Mouse (Mus musculus): ENCODE data around the gene Smoc1. TPM values are rescaled to one million over a fixed set of nuclear protein-coding genes. Genes with fewer than 3 reads are reported as not detected.
A peak's percentile ranks its signal among the peaks of the same experiment; 100 is the strongest.

Gene Smoc1
- 10.3 and 12.1 TPM in 2 replicates for polyA plus RNA-seq (2015; fragmentation: Nextera tagmentation; extraction: Ambion mirVana)

DNA sequence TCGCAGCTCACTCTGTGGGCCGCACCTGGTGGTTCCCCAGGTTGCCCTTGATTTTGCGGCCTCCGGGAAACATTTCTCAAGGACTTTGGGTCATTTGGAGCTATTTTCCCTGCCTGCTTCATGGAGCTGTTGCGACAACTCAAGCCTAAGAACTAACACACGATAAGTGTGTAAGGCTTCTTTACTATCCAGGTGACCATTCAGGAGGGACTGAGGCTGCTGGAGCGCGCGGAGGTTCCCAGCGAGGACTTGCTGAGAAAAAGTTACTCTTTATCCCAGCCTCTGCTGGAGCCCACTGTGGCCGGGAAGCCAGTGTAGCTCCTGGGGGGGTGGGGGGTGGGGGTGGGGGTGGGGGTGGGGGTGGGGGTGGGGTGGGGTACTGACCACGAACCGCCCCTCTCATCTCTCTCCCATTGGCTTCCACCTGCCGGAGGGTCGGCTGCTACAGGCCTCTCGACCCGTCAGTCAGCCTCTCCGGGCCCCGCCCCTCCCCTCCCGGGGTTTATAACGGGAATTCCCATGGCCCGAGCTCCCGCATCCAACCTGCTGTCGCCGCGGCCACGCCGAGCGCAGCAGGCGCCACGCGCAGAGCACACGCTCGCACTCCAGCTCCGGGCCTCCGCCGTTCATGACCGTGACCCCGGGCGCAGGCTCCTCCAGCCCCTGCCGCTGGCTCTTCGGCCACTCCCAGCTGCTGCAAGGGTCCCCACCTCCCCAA, at the start of gene Smoc1:
Gene Smoc1 (plus strand): TSS at position 532 of the 718 bp plus-strand sequence.
- peak within 1 kb of the TSS; percentile 56 for H3K9ac ChIP-seq (replicated peaks)
- peak within 1 kb of the TSS; percentile 56 for H3K4me3 ChIP-seq
- H3K36me3 ChIP-seq: no peaks in the 10 kb centered on the region
- H3K4me1 ChIP-seq: peaks cover 21% of the 10 kb centered on the region
- 5% methylated on average over 33 of the region's 42 CpGs for WGBS
- no peaks in the 10 kb centered on the region for H3K9me3 ChIP-seq
- H3K27me3 ChIP-seq: no peaks in the 10 kb centered on the region; the same call in 1 of the 2 replicates
- no peak within 1 kb of the TSS for H3K27ac ChIP-seq (replicated peaks)
- H3K4me2 ChIP-seq (replicated peaks): peak within 1 kb of the TSS; percentile 82
- ATAC-seq (replicated peaks): peak; percentile 97

DNA sequence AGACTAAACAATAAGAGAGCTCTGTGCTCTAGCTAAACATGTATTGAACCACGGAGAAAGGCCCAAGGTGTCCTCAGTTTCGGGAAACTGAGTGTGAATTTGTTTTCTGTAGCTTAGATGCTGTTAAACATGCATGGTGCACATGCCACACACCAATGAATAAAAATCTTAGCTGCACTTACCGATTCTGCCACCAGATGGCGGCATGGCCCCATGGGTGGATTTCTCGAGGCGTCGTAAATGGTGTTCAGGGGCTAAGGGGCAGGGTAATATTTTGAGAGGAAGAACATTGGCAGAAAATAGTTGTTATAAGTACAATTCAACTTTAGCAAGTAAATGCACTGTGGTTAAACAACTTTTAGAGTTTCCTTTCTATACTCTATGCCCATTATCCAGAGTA, 44.3 kb upstream of the Smoc1 start:
- H3K27ac ChIP-seq (replicated peaks): no peak overlapping the region
- H3K4me3 ChIP-seq: no peak overlapping the region
- H3K4me1 ChIP-seq: no peaks in the 10 kb centered on the region
- H3K36me3 ChIP-seq: no peaks in the 10 kb centered on the region
- H3K9ac ChIP-seq (replicated peaks): no peak overlapping the region
- WGBS: 1% methylated on average over 7 of the region's 7 CpGs
- H3K27me3 ChIP-seq: no peaks in the 10 kb centered on the region
- no peak overlapping the region for H3K4me2 ChIP-seq (replicated peaks)
- no peaks in the 10 kb centered on the region for H3K9me3 ChIP-seq
- ATAC-seq (replicated peaks): no peak

DNA sequence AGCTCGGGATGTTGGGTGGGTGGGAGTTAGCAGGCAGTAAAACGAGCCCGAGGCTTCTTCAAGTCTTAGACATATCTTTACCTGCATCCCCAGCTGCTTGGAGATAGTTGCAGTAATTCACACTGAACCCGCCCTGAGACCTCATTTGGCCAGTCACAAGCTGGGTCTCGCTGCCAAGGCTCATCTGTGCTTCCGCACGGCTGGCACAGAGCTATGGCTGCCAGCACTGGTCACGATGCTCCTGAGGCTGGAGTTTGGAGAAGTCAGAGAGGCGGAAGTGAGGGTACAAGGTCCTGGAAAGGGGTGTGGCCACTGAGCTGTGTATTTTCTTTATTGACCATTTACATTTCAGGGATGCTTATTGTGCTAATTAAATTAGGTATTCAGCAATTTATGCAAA, 42.9 kb upstream of the Smoc1 start:
- Histone ChIP-seq H3K27ac (replicated peaks) (no peak overlapping the region), H3K27me3 (no peaks in the 10 kb centered on the region), H3K9ac (replicated peaks) (no peak overlapping the region), H3K4me3 (no peak overlapping the region), H3K9me3 (no peaks in the 10 kb centered on the region), H3K36me3 (no peaks in the 10 kb centered on the region), H3K4me1 (no peaks in the 10 kb centered on the region), H3K4me2 (replicated peaks) (no peak overlapping the region)
- WGBS: 65% methylated on average over 9 of the region's 9 CpGs
- no peak for ATAC-seq (replicated peaks)

DNA sequence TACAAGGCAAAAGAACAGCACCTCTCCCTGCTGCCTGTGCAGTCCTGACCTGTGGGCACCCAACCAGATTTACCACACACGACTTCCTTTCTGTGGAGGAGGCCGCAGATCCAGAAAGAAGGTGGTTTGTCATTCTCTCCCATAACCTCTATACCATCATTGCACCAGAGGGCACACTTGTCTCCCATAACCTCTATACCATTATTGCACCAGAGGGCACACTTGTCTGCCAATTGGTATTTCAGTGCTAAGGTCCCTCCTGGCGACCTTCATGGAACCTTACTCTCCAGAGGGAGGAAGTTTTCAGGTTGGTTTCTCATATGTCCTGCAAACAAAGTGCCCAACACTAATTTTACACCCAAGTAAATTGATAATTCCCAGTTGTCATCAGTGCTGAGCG, 40.0 kb upstream of the Smoc1 start:
- Histone ChIP-seq H3K27me3 (no peaks in the 10 kb centered on the region), H3K4me2 (replicated peaks) (no peak overlapping the region)

DNA sequence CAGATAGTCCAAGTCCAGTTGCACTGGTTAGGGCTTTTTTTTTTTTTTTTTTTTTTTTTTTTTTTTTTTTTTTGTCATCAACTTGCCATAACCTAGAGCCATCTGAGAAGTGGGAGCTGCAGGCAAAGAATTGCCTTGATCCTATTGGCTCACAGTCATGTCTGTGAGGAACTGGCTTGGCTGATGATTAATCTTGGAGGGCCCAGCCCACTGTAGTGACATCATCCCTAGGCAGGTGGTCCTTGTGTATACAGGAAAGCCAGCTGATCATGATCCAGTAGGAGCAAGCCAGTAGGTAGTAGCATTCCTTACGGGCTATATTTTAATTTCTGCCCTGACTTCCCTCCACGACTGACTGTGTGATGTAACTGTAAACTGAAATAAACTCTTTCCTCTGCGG, 38.3 kb upstream of the Smoc1 start:
- H3K27ac ChIP-seq (replicated peaks): no peak overlapping the region
- no peak overlapping the region for H3K9ac ChIP-seq (replicated peaks)
- no peak overlapping the region for H3K4me2 ChIP-seq (replicated peaks)
- H3K4me1 ChIP-seq: no peaks in the 10 kb centered on the region
- H3K36me3 ChIP-seq: no peaks in the 10 kb centered on the region
- ATAC-seq (replicated peaks): no peak
- no peaks in the 10 kb centered on the region for H3K9me3 ChIP-seq
- H3K27me3 ChIP-seq: no peaks in the 10 kb centered on the region
- no peak overlapping the region for H3K4me3 ChIP-seq
- 91% methylated on average over 3 of the region's 3 CpGs for WGBS

More for the DNA sequence above, 40.0 kb upstream of the Smoc1 start:
- no peak for ATAC-seq (replicated peaks)
- WGBS: 84% methylated on average over 4 of the region's 4 CpGs
- no peak overlapping the region for H3K9ac ChIP-seq (replicated peaks)
- no peaks in the 10 kb centered on the region for H3K4me1 ChIP-seq
- no peaks in the 10 kb centered on the region for H3K36me3 ChIP-seq
- H3K27ac ChIP-seq (replicated peaks): no peak overlapping the region
- H3K4me3 ChIP-seq: no peak overlapping the region
- no peaks in the 10 kb centered on the region for H3K9me3 ChIP-seq

DNA sequence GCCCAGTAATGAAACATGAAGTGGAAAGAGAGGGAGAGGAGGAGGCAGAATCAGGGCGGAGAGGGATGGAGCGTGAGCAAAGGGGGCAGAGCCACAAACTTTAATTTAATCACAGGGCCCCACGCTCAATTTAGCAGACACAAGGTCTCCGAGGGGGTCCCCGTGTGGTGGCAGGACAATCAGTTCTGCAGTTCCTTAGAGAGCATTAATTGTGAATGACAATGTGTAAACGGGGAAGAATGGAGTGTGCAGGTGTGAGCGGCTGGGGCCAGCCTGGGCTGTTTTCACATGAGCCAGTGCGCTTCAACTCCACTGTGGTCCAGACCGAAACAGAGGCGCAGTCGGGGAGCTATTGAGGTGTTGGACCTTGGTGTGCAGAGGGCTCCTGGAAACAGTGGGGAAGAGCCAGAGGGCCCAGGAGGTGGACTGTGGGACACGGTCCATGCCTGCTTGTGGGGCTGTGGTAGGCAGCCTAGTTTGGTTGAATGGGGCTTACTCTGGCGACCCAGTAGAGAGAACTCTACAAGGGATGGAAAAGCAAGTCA, 35.6 kb upstream of the Smoc1 start:
- Histone ChIP-seq H3K27me3 (no peaks in the 10 kb centered on the region), H3K9ac (replicated peaks) (no peak overlapping the region), H3K4me2 (replicated peaks) (no peak overlapping the region), H3K36me3 (no peaks in the 10 kb centered on the region), H3K27ac (replicated peaks) (no peak overlapping the region), H3K4me1 (no peaks in the 10 kb centered on the region), H3K9me3 (no peaks in the 10 kb centered on the region), H3K4me3 (no peak overlapping the region)
- ATAC-seq (replicated peaks): no peak
- 34% methylated on average over 13 of the region's 13 CpGs for WGBS

DNA sequence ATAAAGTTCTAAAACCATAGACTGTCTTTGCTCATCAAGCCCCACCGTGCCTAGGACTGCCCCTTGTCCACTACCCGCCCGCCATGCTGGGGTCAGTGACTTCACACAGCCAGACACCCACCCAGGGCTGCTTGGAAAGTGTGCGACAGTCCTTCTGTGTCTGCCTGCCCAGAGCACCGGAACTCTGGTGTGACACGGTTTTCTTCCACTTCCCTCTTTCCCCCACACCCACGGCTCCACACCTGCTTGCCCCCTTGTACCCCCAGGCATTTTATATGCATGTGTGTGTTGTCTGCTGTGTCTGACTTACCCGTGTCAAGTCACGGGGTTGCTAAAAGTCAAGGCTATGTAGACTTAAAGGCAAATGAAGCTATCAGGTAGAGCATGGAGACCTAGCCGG, 34.8 kb upstream of the Smoc1 start:
- H3K27me3 ChIP-seq: 0 out of 2 replicates have a peak, but pooled peaks cover 2% of the 10 kb centered on the region
- 89% methylated on average over 10 of the region's 10 CpGs for WGBS
- H3K4me3 ChIP-seq: no peak overlapping the region
- no peaks in the 10 kb centered on the region for H3K9me3 ChIP-seq
- H3K27ac ChIP-seq (replicated peaks): no peak overlapping the region
- ATAC-seq (replicated peaks): no peak
- no peak overlapping the region for H3K9ac ChIP-seq (replicated peaks)
- H3K4me2 ChIP-seq (replicated peaks): no peak overlapping the region
- no peaks in the 10 kb centered on the region for H3K36me3 ChIP-seq
- H3K4me1 ChIP-seq: no peaks in the 10 kb centered on the region

DNA sequence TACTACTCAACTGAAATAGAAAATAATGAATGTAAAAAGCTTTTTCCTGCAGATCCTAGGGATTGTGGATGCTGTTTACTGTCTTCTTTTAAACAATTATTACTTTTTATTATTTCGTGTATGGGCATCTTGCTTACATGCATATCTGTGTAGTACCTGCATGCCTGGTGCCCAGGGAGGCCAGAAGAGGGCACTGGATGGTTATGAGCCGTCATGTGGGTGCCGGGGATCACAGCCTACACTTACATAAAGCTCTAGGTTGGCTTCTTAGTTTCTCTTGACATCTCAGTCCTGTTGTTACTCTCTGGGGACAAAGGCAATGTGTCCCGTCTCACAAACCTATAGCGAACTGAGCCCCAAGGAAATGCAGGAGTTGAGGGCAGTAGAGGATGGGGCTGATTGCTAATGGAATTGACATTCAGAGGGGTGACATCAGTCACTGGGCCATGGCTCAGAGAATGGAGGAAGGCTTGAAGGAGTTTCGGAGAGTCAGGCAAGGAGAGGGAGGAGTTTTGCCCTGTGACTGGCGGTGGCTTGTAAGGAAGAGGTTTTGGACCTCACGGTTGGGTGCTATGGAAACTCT, 34.0 kb upstream of the Smoc1 start:
- 84% methylated on average over 8 of the region's 8 CpGs for WGBS
- Histone ChIP-seq H3K36me3 (no peaks in the 10 kb centered on the region), H3K27me3 (0 out of 2 replicates have a peak, but pooled peaks cover 3% of the 10 kb centered on the region), H3K4me2 (replicated peaks) (no peak overlapping the region), H3K9me3 (no peaks in the 10 kb centered on the region), H3K4me3 (no peak overlapping the region), H3K4me1 (no peaks in the 10 kb centered on the region), H3K27ac (replicated peaks) (no peak overlapping the region), H3K9ac (replicated peaks) (no peak overlapping the region)
- ATAC-seq (replicated peaks): no peak

DNA sequence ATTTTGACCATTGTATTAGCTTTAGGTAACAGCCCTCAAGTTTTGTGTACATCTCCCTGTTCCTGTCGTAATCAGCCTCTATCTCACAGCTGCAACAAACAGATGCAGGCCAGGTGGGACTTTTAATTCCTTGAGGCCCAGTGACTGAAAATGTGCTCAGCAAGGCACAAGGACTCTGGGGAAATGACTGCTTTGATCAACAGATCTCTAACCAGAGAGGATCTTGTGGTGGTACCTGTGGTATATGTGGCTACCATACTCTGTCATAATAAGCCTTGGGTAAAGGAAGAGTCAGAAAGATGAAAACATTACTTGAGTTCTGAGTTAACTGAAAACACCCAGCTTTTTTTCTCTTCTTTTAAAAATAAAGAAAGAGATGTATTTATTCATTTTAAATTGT, 32.8 kb upstream of the Smoc1 start:
- 89% methylated on average over 1 of the region's 1 CpGs for WGBS
- no peak overlapping the region for H3K4me2 ChIP-seq (replicated peaks)
- no peak overlapping the region for H3K4me3 ChIP-seq
- H3K27me3 ChIP-seq: 0 out of 2 replicates have a peak, but pooled peaks cover 3% of the 10 kb centered on the region
- H3K9ac ChIP-seq (replicated peaks): no peak overlapping the region
- no peaks in the 10 kb centered on the region for H3K9me3 ChIP-seq
- H3K27ac ChIP-seq (replicated peaks): no peak overlapping the region
- H3K4me1 ChIP-seq: peaks cover 6% of the 10 kb centered on the region
- ATAC-seq (replicated peaks): no peak
- H3K36me3 ChIP-seq: no peaks in the 10 kb centered on the region

DNA sequence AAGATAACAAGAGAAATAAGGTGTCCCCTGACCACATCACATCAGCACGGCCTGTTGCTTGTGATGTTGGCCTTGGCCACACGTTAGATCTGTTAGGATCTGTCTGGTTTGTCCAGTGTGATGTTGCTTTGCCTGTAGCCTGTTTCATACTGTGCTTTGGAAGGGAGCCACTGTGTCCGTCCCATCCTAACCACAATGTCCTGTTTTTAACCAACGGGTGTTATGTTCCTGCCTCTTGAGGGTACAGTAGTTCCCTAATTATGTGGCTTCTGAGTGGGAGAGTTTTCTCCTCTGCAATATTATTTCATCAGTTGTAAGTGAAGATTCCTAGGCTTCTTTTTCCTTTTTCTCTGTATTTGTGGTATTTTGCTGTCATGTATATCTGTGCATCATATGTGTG, 31.3 kb upstream of the Smoc1 start:
- no peak overlapping the region for H3K27ac ChIP-seq (replicated peaks)
- WGBS: 91% methylated on average over 4 of the region's 4 CpGs
- no peak for ATAC-seq (replicated peaks)
- H3K9ac ChIP-seq (replicated peaks): no peak overlapping the region
- no peak overlapping the region for H3K4me3 ChIP-seq
- H3K4me1 ChIP-seq: peaks cover 10% of the 10 kb centered on the region
- H3K9me3 ChIP-seq: no peaks in the 10 kb centered on the region
- H3K4me2 ChIP-seq (replicated peaks): no peak overlapping the region
- no peaks in the 10 kb centered on the region for H3K36me3 ChIP-seq
- peaks cover 11% of the 10 kb centered on the region; the same call in 1 of the 2 replicates for H3K27me3 ChIP-seq

DNA sequence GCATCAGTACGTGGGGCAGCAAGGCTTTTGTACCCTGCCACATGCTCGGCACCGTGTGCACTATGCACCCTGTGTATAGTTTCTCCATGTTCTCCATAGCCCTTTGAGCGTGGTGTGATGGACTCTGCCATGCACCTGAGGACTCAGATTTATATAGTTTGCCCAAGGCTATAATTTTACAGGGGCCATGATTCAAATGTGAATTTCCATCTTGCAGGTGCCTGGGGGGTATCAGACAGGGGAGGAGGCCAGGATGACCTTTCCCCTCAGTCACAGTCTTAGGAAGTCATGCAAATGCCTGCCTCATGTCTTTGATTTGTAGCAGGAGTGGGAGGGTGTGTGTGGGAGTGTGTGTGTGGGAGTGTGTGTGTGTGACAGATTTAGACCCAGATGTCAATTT, 29.0 kb upstream of the Smoc1 start:
- Histone ChIP-seq H3K4me3 (no peak overlapping the region), H3K36me3 (no peaks in the 10 kb centered on the region), H3K9ac (replicated peaks) (no peak overlapping the region), H3K4me1 (peaks cover 15% of the 10 kb centered on the region), H3K4me2 (replicated peaks) (no peak overlapping the region), H3K27ac (replicated peaks) (no peak overlapping the region), H3K27me3 (peaks cover 11% of the 10 kb centered on the region; the same call in 1 of the 2 replicates), H3K9me3 (no peaks in the 10 kb centered on the region)
- WGBS: 81% methylated on average over 4 of the region's 4 CpGs
- ATAC-seq (replicated peaks): no peak

DNA sequence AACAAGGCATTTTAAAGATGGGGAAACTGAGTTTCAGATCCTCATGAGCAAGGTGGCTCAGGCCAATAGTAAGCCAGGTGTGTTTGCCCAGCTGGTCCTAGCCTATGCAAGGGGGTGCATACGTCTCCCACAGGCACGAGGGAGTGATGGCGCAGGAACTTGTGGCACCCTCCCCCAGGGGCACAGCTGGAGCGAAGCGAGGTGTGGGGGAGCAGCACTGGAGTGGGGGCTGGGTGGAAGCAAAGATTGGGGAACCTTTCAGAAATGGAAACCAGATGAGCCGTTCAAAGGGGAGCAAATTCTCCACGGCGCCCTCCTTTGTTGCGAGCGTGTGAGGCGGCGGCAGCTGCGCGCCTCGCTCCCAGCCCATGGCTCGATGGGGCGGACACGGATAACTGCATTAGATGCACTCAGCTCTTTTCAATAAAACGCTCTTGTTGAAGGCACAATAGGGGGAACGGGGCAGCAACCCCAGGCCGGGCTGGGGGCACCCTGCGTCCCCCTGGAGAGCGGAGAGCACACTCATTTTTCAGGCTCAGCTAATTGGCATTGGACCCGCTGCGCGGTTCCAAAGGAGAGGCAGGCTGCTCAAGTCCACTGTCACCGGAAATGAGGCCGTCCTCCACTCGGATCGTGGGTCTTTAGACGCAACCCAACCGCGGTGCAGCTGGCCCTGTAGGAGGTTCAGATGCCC, 27.9 kb upstream of the Smoc1 start:
- ATAC-seq (replicated peaks): peak; percentile 49
- Histone ChIP-seq H3K4me1 (peaks cover 24% of the 10 kb centered on the region), H3K27ac (replicated peaks) (peak overlapping the region; percentile 45), H3K9ac (replicated peaks) (0 out of 2 replicates have a peak overlapping the region, but pooled peaks have one; percentile 18), H3K9me3 (no peaks in the 10 kb centered on the region), H3K27me3 (peaks cover 11% of the 10 kb centered on the region; the same call in 1 of the 2 replicates), H3K4me3 (peak overlapping the region; percentile 28), H3K36me3 (no peaks in the 10 kb centered on the region), H3K4me2 (replicated peaks) (peak overlapping the region; percentile 38)
- 2% methylated on average over 33 of the region's 33 CpGs for WGBS
